Mouse (Mus musculus) hindbrain, embryonic 12.5 days (tissue): ENCODE measurements around the gene Tmtc2. TPM values are rescaled to one million over a fixed set of nuclear protein-coding genes. Genes with fewer than 3 reads are reported as not detected.

Source experiments
- ATAC-seq: fragments of 200-750 bp; cut with Nextera tagmentation; 2 replicates; pipeline ENCODE4 v1.8.0; 2017; ENCODE audit warnings: moderate TSS enrichment; ENCODE audit not compliant: low FRiP score
- H3K27ac ChIP-seq: fragments of 300-500 bp; sonication (generic); 2 replicates; pipeline ENCODE4 v1.5.1; 2016; ENCODE audit warnings: mild to moderate bottlenecking
- H3K27me3 ChIP-seq: fragments of 300-500 bp; sonication (generic); 2 replicates; pipeline ENCODE4 v1.6.1; 2016; ENCODE audit warnings: mild to moderate bottlenecking
- H3K36me3 ChIP-seq: fragments of 300-500 bp; sonication (generic); 2 replicates; pipeline ENCODE4 v1.6.1; 2016; ENCODE audit warnings: mild to moderate bottlenecking
- H3K4me1 ChIP-seq: fragments of 300-500 bp; sonication (generic); 2 replicates; pipeline ENCODE4 v1.6.1; 2016
- H3K4me2 ChIP-seq: fragments of 300-500 bp; sonication (generic); replicated peaks from 2 replicates; pipeline ENCODE4 v1.6.1; 2016; ENCODE audit warnings: mild to moderate bottlenecking
- H3K4me3 ChIP-seq: fragments of 300-500 bp; sonication (generic); 2 replicates; pipeline ENCODE4 v1.5.1; 2016; ENCODE audit warnings: mild to moderate bottlenecking
- H3K9ac ChIP-seq: fragments of 300-500 bp; sonication (generic); 2 replicates; pipeline ENCODE4 v1.6.1; 2016; ENCODE audit warnings: mild to moderate bottlenecking, moderate library complexity
- H3K9me3 ChIP-seq: fragments of 300-500 bp; sonication (generic); replicated peaks from 2 replicates; pipeline ENCODE4 v1.6.1; 2016; ENCODE audit warnings: mild to moderate bottlenecking
- WGBS: fragments of 180-500 bp; shearing (Covaris S2); methylation state at CpG from one replicate; pipeline ENCODE4 v1.1.7; 2016; 5-methylcytosine and 5-hydroxymethylcytosine counted together
- polyA plus RNA-seq: library from polyadenylated mRNA; unstranded; fragments of >200 nt; fragmentation: Nextera tagmentation; extraction: Ambion mirVana; gene quantifications from 2 replicates; pipeline ENCODE4 v1.2.1, GENCODE M21; 2016

Tmtc2 gene
- 19.6 and 19.9 TPM in 2 replicates for polyA plus RNA-seq

DNA sequence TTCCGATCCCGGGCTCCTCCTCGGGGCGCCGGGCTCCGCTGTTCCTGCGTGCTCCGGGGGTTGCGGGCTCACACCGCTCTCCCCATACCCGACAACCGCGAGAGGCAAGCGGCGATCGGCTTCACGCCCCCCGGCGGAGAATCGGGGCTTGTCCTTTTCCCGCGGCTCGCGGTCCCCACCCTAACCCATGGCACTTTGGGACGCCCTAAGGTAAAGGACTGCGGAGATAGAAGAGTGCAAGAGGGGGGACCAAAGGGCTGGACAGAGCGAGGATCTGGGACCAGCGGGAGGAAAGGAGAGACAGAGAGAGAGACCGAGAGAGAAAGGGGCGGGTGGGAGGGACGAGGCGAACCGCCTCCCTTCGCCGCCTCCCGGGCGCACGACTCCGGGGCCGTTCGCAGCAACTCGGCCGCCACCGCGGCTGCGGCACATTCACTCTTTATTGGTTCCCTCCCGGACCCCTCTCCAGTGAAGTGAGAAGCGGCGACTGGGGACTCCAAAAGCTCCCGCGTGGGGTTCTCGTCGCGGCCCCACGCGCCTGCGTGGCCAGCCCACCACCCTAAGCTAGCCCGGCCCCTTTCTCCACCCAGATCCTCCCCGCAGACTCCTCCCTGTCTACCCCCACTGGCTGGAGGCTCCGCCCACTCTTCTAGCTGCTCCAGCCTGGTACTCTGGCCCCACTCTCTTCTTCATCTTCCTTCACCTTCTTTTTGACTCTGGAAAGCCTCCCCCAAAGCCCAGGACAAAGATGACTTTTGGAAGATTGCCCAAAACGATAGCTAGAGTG lies at the start of gene Tmtc2:
Gene Tmtc2 (minus strand): TSS at position 544 of the 787 bp plus-strand sequence.
- no peaks in the 10 kb centered on the region for H3K36me3 ChIP-seq
- ATAC-seq = peak; percentile 97
- peak within 1 kb of the TSS; percentile 76 for H3K4me2 ChIP-seq
- peak within 1 kb of the TSS; percentile 93 for H3K27ac ChIP-seq
- H3K9ac ChIP-seq = peak within 1 kb of the TSS; percentile 82
- under 1% methylated on average over 56 of the region's 61 CpGs for WGBS
- no peaks in the 10 kb centered on the region for H3K9me3 ChIP-seq
- H3K27me3 ChIP-seq = no peaks in the 10 kb centered on the region; the same call in 1 of the 2 replicates
- H3K4me1 ChIP-seq = peaks cover 27% of the 10 kb centered on the region
- peak within 1 kb of the TSS; percentile 78 for H3K4me3 ChIP-seq

DNA sequence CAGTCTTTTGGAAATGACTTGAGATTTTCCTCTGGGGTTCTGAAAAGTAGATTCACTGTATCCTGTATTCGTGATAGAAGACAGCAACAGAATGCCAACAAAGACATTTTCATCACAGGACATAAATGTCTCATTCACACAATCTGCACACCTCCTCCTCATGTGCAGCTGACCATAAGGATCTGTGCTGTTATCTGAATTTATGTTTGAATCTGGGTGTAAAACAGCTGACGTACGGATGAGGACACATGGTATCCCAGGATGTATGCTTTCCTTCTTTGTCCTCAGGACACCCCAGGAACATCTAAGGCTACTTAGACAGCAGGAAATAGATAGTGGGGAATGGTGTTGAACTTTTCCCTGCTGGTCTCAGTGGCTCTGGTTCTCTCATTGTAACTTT lies 37.9 kb upstream of the Tmtc2 start:
- Histone ChIP-seq H3K27me3 (no peaks in the 10 kb centered on the region), H3K4me2 (no peak overlapping the region), H3K4me3 (no peak overlapping the region), H3K4me1 (no peaks in the 10 kb centered on the region), H3K9me3 (no peaks in the 10 kb centered on the region), H3K27ac (no peak overlapping the region), H3K9ac (no peak overlapping the region), H3K36me3 (no peaks in the 10 kb centered on the region)
- no peak for ATAC-seq
- 89% methylated on average over 3 of the region's 3 CpGs for WGBS

DNA sequence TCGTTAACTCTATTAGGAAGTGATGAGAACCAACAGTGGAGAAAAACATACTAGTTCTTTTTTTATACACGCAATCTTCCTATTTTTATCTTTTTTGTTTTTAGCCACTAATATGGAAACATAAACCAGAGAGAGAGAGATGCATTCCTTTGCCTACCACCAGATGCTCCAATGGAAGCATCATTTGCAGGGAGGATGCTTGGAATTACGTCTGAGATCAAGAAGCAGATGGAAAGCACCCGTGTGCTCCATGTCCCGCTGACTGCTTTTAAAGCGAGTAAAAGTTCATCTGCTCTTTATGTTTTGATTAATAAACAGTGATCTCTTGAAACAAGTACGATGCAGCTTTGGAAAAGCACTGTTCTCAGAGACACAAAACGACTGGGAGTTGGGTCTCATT lies 24.6 kb upstream of the Tmtc2 start:
- no peak overlapping the region for H3K4me3 ChIP-seq
- 90% methylated on average over 8 of the region's 8 CpGs for WGBS
- H3K9me3 ChIP-seq = no peaks in the 10 kb centered on the region
- H3K36me3 ChIP-seq = no peaks in the 10 kb centered on the region
- no peak overlapping the region for H3K4me2 ChIP-seq
- no peak for ATAC-seq
- H3K4me1 ChIP-seq = no peaks in the 10 kb centered on the region
- H3K27ac ChIP-seq = no peak overlapping the region
- no peak overlapping the region for H3K9ac ChIP-seq
- no peaks in the 10 kb centered on the region for H3K27me3 ChIP-seq

DNA sequence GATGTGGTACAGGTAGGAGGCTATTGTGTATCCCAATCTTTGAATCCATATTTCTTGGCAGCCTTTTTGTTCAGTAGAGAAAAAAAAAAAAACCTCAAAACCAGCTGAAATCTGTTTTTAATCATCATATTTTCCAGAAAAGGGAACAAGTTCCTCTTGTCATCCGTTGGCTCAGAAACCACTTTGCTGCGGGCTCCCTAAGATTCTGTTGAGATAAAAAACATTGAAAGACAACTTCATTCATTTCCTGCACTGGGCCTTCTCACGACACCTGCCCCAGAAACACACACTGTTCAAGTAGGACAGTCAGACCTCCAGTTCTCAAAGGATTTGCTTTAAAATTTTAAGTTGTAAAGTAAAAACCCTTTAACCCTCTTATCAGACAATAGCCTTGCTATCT lies 23.0 kb upstream of the Tmtc2 start:
- no peaks in the 10 kb centered on the region for H3K9me3 ChIP-seq
- ATAC-seq = no peak
- H3K9ac ChIP-seq = no peak overlapping the region
- 75% methylated on average over 3 of the region's 3 CpGs for WGBS
- H3K4me1 ChIP-seq = no peaks in the 10 kb centered on the region
- no peak overlapping the region for H3K4me3 ChIP-seq
- no peak overlapping the region for H3K4me2 ChIP-seq
- no peaks in the 10 kb centered on the region for H3K27me3 ChIP-seq
- no peak overlapping the region for H3K27ac ChIP-seq
- H3K36me3 ChIP-seq = no peaks in the 10 kb centered on the region

DNA sequence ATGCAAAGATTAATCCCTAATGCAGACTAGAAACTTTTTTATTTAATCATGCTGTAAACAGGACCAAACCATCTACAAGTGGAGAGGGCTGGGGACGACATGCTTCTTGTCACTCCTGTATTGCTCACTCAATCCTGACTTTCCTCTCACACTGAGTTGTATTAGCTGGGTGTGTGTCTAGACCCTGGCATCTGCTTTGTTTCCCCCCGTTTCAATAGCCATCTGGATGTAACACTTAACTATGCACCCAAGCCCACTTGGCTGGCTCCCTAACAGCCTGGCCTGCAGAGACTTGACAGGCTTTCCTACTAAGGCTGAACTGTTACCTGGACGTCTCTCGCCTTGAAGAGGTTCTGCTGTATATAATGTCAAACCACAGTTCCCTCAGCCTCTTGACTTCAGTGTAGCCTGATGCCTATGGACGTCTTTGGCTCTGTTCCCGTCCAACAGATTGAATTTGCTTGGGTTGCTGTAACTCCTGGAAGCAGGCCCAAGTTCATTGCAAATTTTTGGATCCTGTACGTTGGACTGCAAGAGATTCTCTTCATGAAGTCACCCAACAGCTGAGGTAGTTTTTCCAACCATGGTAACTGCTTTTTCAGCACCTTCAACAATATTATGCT lies 21.3 kb upstream of the Tmtc2 start:
- no peak overlapping the region for H3K4me2 ChIP-seq
- H3K9ac ChIP-seq = no peak overlapping the region
- no peaks in the 10 kb centered on the region for H3K36me3 ChIP-seq
- no peaks in the 10 kb centered on the region for H3K4me1 ChIP-seq
- 84% methylated on average over 7 of the region's 7 CpGs for WGBS
- ATAC-seq = no peak
- no peak overlapping the region for H3K27ac ChIP-seq
- no peaks in the 10 kb centered on the region for H3K27me3 ChIP-seq
- H3K9me3 ChIP-seq = no peaks in the 10 kb centered on the region
- no peak overlapping the region for H3K4me3 ChIP-seq

DNA sequence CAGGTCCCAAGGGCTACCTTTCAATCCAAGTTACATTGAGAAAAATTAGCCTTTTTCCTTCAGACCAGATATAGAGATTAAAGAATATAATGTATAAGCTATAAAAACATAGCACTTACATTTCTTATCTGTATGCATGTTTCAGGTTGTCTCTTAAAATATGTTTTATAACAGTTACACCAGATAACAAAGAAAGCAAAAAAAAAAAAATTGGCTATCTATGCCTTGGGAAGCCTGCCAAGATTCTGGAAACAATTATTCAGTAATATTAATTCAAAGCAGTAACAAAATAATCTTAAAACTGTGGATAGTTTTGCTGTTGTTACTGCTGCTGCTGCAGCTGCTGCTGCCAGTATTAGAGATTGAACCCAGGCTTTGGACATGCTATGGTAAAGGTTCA lies 13.9 kb upstream of the Tmtc2 start:
- no peak for ATAC-seq
- no peak overlapping the region for H3K4me2 ChIP-seq
- H3K4me1 ChIP-seq = no peaks in the 10 kb centered on the region
- H3K27ac ChIP-seq = no peak overlapping the region
- no peaks in the 10 kb centered on the region for H3K9me3 ChIP-seq
- H3K9ac ChIP-seq = no peak overlapping the region
- no peaks in the 10 kb centered on the region for H3K36me3 ChIP-seq
- no peak overlapping the region for H3K4me3 ChIP-seq
- no peaks in the 10 kb centered on the region for H3K27me3 ChIP-seq

DNA sequence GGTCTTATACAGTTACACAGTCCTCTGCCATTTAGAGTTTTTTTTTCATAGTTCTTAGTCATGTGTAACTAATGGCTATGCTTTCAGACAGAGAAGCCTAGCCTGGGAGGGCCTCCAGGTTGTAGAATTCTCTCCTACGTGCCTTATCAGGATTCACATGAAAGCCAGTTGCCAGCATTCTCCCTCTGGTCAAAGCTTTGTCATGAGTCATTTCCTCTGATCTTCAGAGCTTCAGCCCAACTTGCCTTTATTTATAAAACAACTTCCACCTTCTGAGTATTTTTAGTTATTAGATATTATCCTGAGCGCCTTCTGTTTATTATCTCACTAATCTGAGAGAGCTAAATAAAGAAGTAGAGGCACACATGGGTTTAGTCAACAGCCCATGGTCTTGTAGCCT lies 5.1 kb upstream of the Tmtc2 start:
- H3K9me3 ChIP-seq = no peaks in the 10 kb centered on the region
- peaks cover 5% of the 10 kb centered on the region; the same call in 1 of the 2 replicates for H3K4me1 ChIP-seq
- no peak overlapping the region for H3K9ac ChIP-seq
- no peak overlapping the region for H3K4me3 ChIP-seq
- H3K27ac ChIP-seq = no peak overlapping the region
- H3K36me3 ChIP-seq = no peaks in the 10 kb centered on the region
- no peaks in the 10 kb centered on the region for H3K27me3 ChIP-seq
- WGBS = 74% methylated on average over 2 of the region's 2 CpGs
- no peak overlapping the region for H3K4me2 ChIP-seq
- no peak for ATAC-seq

DNA sequence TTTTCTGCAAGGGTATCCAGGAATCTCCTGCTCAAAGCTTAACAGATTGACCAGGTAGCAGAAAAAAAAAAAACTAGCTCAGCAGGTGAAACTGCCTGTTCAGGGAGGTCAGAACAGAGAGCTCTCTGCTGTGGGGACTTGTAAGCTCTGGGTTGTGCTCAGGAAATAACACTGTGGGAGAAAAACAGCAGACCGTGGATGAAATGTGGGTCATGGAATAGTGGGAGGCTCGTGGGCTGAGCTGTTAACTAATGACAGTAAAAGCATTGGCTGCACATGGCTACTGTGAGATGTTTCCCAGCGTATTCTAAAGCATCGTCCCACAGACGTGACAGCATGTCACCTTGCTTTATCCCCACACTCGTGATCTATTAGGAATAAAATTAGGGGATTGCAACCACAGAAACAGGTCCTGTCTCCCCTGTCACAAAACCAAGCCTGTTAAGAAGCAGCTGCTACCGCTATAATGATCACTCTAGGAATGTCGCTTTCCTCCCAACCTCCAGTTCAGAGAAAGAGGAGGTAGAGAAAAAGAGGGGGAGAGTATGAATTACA lies 4.1 kb upstream of the Tmtc2 start:
- Histone ChIP-seq H3K27me3 (no peaks in the 10 kb centered on the region), H3K9ac (no peak overlapping the region; the same call in 1 of the 2 replicates), H3K4me3 (no peak overlapping the region), H3K9me3 (no peaks in the 10 kb centered on the region), H3K36me3 (no peaks in the 10 kb centered on the region), H3K4me2 (no peak overlapping the region), H3K27ac (no peak overlapping the region), H3K4me1 (peaks cover 5% of the 10 kb centered on the region; the same call in 1 of the 2 replicates)
- 58% methylated on average over 8 of the region's 8 CpGs for WGBS
- ATAC-seq = no peak

DNA sequence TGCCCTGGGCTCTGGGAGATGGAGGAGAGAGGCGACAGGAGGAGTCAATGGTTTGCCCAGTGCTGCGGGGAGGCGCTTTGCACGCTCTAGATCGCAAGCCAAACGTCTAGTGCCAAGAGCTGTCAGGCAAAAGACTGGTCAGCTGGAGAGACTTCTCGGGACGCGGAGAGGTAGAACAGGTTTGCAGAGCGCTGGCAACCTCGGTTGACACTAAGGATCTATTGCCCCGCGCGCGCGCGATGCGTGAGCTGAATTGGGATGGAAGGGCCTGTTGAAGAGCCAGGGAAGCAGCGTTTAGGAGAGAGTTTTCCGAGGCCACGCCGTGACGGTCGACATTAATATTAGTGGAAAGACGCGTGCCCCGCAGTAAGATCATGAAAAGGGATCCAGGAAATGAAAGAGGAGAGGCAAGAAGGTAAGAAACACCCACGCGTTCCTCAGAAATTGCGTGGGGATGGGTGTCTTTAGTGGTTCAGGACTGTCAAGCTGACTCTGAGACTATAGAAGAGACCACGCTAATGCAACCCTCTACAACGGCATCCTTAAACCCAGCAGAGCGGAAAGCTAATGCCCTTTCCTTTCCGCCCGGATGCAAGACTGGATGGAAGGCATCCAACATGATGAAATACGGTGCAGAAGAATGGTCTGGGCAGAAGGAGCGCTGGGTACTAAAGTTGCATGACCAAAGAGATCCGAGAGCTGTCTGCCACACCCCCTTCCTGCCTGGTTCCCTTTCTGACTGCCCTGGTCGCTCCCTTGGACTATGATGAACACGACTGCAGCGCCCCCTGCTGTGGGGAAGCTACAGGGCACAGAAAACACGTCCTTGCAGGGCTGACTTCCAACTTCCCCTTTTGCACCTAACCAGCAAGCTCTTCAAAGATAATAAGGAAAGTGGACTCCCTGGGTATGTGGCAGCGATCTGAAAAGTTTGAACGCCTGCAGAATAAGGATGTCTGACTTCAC lies 727 bp upstream of the Tmtc2 start:
- Histone ChIP-seq H3K27ac (peak overlapping the region; percentile 93), H3K4me2 (peak overlapping the region; percentile 76), H3K4me1 (peaks cover 27% of the 10 kb centered on the region), H3K9ac (peak overlapping the region; percentile 82), H3K36me3 (no peaks in the 10 kb centered on the region), H3K27me3 (no peaks in the 10 kb centered on the region; the same call in 1 of the 2 replicates), H3K9me3 (no peaks in the 10 kb centered on the region), H3K4me3 (peak overlapping the region; percentile 78)
- ATAC-seq = peak; percentile 76
- under 1% methylated on average over 44 of the region's 44 CpGs for WGBS

DNA sequence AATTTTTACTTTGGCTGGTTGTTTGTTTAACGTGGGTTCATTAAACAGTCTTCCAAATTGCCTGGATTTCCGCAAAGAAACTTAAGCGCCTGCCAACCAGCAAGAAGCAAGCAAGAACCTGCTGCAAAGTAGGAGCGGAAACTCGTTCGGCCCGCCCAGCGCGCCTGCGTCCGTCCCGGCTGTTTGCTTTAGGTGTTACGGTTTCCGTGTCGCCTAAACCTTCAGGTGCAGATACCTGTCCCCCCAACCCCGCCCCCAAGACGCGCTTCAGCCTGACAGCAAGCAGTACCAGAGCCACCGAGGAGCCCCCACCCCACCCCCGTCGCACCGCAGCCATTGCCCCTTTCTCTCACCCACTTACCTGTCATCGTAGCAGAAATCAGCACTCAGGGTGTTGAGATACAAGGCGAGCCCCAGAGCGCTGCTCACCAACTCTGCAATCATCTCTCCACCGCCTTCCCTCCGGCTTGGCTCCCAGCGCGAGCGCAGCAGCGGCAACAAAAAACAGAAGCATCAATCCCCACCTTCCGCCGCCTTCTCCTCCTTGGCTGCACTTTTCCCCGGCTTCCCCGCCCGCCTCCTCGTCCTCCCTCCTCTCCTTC lies 844 bp downstream of the Tmtc2 start:
- WGBS = under 1% methylated on average over 37 of the region's 37 CpGs
- Histone ChIP-seq H3K9me3 (no peaks in the 10 kb centered on the region), H3K4me2 (peak overlapping the region; percentile 76), H3K36me3 (no peaks in the 10 kb centered on the region), H3K4me3 (peak overlapping the region; percentile 78), H3K9ac (peak overlapping the region; percentile 82), H3K27ac (peak overlapping the region; percentile 93), H3K27me3 (no peaks in the 10 kb centered on the region; the same call in 1 of the 2 replicates), H3K4me1 (peaks cover 25% of the 10 kb centered on the region)
- peak; percentile 3; the same call in 1 of the 2 replicates for ATAC-seq

DNA sequence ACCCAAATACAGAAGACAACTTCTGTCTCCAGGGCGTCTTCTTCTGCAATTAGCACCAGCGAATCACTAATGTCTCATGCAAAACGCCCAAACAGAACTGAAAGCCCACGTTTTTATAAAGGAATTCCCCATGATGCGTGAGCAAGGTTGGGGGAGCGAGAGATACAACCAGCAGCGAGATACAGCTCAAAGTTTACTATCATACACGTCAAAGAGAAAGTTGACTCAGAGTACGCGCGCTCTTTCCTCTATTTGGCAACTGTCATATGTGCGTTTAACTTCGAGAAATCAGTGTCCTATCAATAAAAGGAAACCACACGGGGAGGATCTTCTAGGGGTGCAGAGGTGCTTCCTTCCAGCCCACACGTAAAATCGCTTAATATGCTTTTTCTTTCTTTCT lies 1.4 kb downstream of the Tmtc2 start:
- ATAC-seq = no peak
- Histone ChIP-seq H3K9ac (peak overlapping the region; percentile 54; the same call in 1 of the 2 replicates), H3K9me3 (no peaks in the 10 kb centered on the region), H3K4me2 (peak overlapping the region; percentile 76), H3K36me3 (no peaks in the 10 kb centered on the region), H3K4me1 (peaks cover 24% of the 10 kb centered on the region), H3K27me3 (no peaks in the 10 kb centered on the region; the same call in 1 of the 2 replicates), H3K4me3 (peak overlapping the region; percentile 78), H3K27ac (no peak overlapping the region)
- 6% methylated on average over 16 of the region's 16 CpGs for WGBS
